10 mouse cellular contexts compared by ENCODE assay signal in the genomic region with DNA sequence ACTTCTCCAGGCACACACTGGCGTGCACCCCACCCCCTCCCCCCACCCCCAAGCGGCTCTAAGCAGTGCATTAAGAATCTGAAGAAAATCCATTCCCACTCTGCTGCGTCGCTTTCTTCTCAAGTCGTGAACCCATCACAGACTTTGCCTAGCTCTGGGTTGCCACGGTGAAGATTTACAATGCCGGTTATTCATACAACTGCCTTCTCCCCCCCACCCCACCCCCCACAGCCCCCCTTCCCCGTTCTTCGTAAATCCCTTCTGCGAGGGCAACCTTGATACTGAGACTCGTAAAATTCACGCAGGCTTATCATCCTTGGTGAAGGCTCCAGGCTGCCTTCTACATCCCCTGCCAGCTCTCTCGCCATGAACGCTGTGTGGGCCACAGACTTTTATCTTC.
A peak's percentile ranks its signal among the peaks of the same experiment; 100 is the strongest.
DNase-seq lines count a peak whose midpoint lies in the region; ATAC-seq and TF ChIP-seq lines count a peak whose summit lies in the region.
"Had no signal": no experiment of that assay in that cellular context is flagged by ENCODE, and none has a peak within 500 bp of the region (broad histone marks: within the 10 kb centered on the region; RNA-seq: fewer than 3 reads in every experiment).

No protein-coding gene starts in this region.

- no peak for TF ChIP-seq POLR2A in heart, adult 2 months (IDR thresholded peaks at IDR 0.05; ENCODE audit: insufficient read depth, low read depth, low read length)

- no peak for ATAC-seq in heart, embryonic 16.5 days (replicated peaks; ENCODE audit: extremely low read depth, insufficient read depth, low FRiP score)
- ATAC-seq in embryonic facial prominence, embryonic 14.5 days (ENCODE audit: low read depth) = peak; percentile 50; the same call in 1 of the 2 replicates
- peak; percentile 27; the same call in 1 of the 2 replicates for ATAC-seq in intestine, embryonic 16.5 days
- ATAC-seq in neural tube, embryonic 13.5 days (ENCODE audit: low read depth) = peak; percentile 69
- ATAC-seq in erythroid progenitor cell, adult 5-6 weeks (replicated peaks; ENCODE audit: low FRiP score, poor library complexity, severe bottlenecking) = no peak

- H3K9me3 ChIP-seq in heart, embryonic 16.5 days (replicated peaks; ENCODE audit: control insufficient read depth, low read length) = no peaks in the 10 kb centered on the region
- no peaks in the 10 kb centered on the region for H3K9me3 ChIP-seq in embryonic facial prominence, embryonic 14.5 days (ENCODE audit: control insufficient read depth, low read length)
- no peaks in the 10 kb centered on the region for H3K9me3 ChIP-seq in intestine, embryonic 16.5 days (ENCODE audit: control insufficient read depth, low read length)
- H3K9me3 ChIP-seq in neural tube, embryonic 13.5 days = no peaks in the 10 kb centered on the region
- H3K9me3 ChIP-seq: liver, embryonic 15.5 days had no signal

- no peaks in the 10 kb centered on the region for H3K27me3 ChIP-seq in heart, embryonic 16.5 days (ENCODE audit: control insufficient read depth, insufficient read depth, low read length)
- no peaks in the 10 kb centered on the region for H3K27me3 ChIP-seq in heart, adult 2 months (ENCODE audit: control insufficient read depth, insufficient read depth, low read length)
- no peaks in the 10 kb centered on the region for H3K27me3 ChIP-seq in embryonic facial prominence, embryonic 14.5 days (replicated peaks; ENCODE audit: control insufficient read depth, insufficient read depth, low read length)
- H3K27me3 ChIP-seq in intestine, embryonic 16.5 days (replicated peaks; ENCODE audit: control insufficient read depth, insufficient read depth, low read length) = no peaks in the 10 kb centered on the region
- H3K27me3 ChIP-seq in neural tube, embryonic 13.5 days = no peaks in the 10 kb centered on the region
- H3K27me3 ChIP-seq: CH12.LX; liver, embryonic 15.5 days had no signal

- H3K9ac ChIP-seq in heart, embryonic 16.5 days (ENCODE audit: low read length) = 0 out of 2 replicates have a peak overlapping the region, but pooled peaks have one; percentile 7
- H3K9ac ChIP-seq in heart, adult 2 months (ENCODE audit: low read depth, low read length) = no peak overlapping the region
- H3K9ac ChIP-seq in embryonic facial prominence, embryonic 14.5 days (ENCODE audit: low read depth, low read length) = no peak overlapping the region
- H3K9ac ChIP-seq in intestine, embryonic 16.5 days (ENCODE audit: low read depth, low read length) = no peak overlapping the region
- 0 out of 2 replicates have a peak overlapping the region, but pooled peaks have one; percentile 31 for H3K9ac ChIP-seq in neural tube, embryonic 13.5 days
- H3K9ac ChIP-seq: liver, embryonic 15.5 days had no signal

- TF ChIP-seq EP300 in heart, adult 2 months (IDR thresholded peaks at IDR 0.05; ENCODE audit: insufficient read depth, low read depth, low read length) = no peak

- H3K36me3 ChIP-seq in heart, embryonic 16.5 days (ENCODE audit: control insufficient read depth, insufficient read depth) = no peaks in the 10 kb centered on the region
- no peaks in the 10 kb centered on the region for H3K36me3 ChIP-seq in heart, adult 2 months (ENCODE audit: control insufficient read depth, insufficient read depth, low read length)
- H3K36me3 ChIP-seq in embryonic facial prominence, embryonic 14.5 days (ENCODE audit: control insufficient read depth, insufficient read depth, low read length) = no peaks in the 10 kb centered on the region
- no peaks in the 10 kb centered on the region for H3K36me3 ChIP-seq in intestine, embryonic 16.5 days (ENCODE audit: control insufficient read depth, insufficient read depth, low read length)
- H3K36me3 ChIP-seq in neural tube, embryonic 13.5 days = no peaks in the 10 kb centered on the region
- H3K36me3 ChIP-seq: liver, embryonic 15.5 days had no signal

- no peak for DNase-seq in heart, adult 2 months
- DNase-seq in embryonic facial prominence, embryonic 14.5 days (ENCODE audit: low spot score) = no peak
- DNase-seq in B cell, adult 2 months = no peak
- no peak for DNase-seq in gastrocnemius, postnatal 14 days

- no peaks in the 10 kb centered on the region for H3K4me1 ChIP-seq in heart, embryonic 16.5 days (ENCODE audit: control insufficient read depth, insufficient read depth, low read length)
- no peaks in the 10 kb centered on the region for H3K4me1 ChIP-seq in heart, adult 2 months (ENCODE audit: control insufficient read depth, insufficient read depth, low read length)
- no peaks in the 10 kb centered on the region; the same call in 1 of the 2 replicates for H3K4me1 ChIP-seq in embryonic facial prominence, embryonic 14.5 days (ENCODE audit: control insufficient read depth, insufficient read depth, low read length)
- peaks cover 8% of the 10 kb centered on the region; the same call in 1 of the 2 replicates for H3K4me1 ChIP-seq in intestine, embryonic 16.5 days (ENCODE audit: control insufficient read depth, insufficient read depth, low read length)
- peaks cover 36% of the 10 kb centered on the region for H3K4me1 ChIP-seq in neural tube, embryonic 13.5 days (replicated peaks)
- H3K4me1 ChIP-seq: liver, embryonic 15.5 days had no signal

- TF ChIP-seq CTCF in heart, adult 2 months (IDR thresholded peaks at IDR 0.05) = no peak

- H3K79me2 ChIP-seq in heart, adult 2 months (replicated peaks; ENCODE audit: control insufficient read depth, insufficient read depth, low read length) = no peaks in the 10 kb centered on the region

- no peak overlapping the region; the same call in 1 of the 2 replicates for H3K4me3 ChIP-seq in heart, embryonic 16.5 days (ENCODE audit: low read length)
- no peak overlapping the region for H3K4me3 ChIP-seq in heart, adult 2 months
- H3K4me3 ChIP-seq in embryonic facial prominence, embryonic 14.5 days (ENCODE audit: low read depth, low read length) = no peak overlapping the region
- no peak overlapping the region for H3K4me3 ChIP-seq in intestine, embryonic 16.5 days (ENCODE audit: low read length)
- peak overlapping the region; percentile 9; the same call in 1 of the 2 replicates for H3K4me3 ChIP-seq in neural tube, embryonic 13.5 days
- H3K4me3 ChIP-seq: liver, embryonic 15.5 days had no signal

- intact Hi-C loops in heart, adult 2 months (cut with DNase I) = no loop called here
- intact Hi-C loops in gastrocnemius, postnatal 14 days (cut with DNase I; ENCODE audit: low total_unique reads) = no loop called here

- H3K4me2 ChIP-seq in heart, embryonic 16.5 days (ENCODE audit: low read depth, low read length) = peak overlapping the region; percentile 49
- H3K4me2 ChIP-seq in embryonic facial prominence, embryonic 14.5 days (ENCODE audit: low read depth, low read length) = peak overlapping the region; percentile 40; the same call in 1 of the 2 replicates
- H3K4me2 ChIP-seq in intestine, embryonic 16.5 days (ENCODE audit: low read depth, low read length) = 0 out of 2 replicates have a peak overlapping the region, but pooled peaks have one; percentile 1
- H3K4me2 ChIP-seq in neural tube, embryonic 13.5 days = peak overlapping the region; percentile 46
- H3K4me2 ChIP-seq: liver, embryonic 15.5 days had no signal

- no peak overlapping the region for H3K27ac ChIP-seq in heart, embryonic 16.5 days (ENCODE audit: low read length)
- no peak overlapping the region for H3K27ac ChIP-seq in heart, adult 2 months
- H3K27ac ChIP-seq in embryonic facial prominence, embryonic 14.5 days (replicated peaks; ENCODE audit: low read depth, low read length) = no peak overlapping the region
- no peak overlapping the region for H3K27ac ChIP-seq in intestine, embryonic 16.5 days (ENCODE audit: low read length)
- H3K27ac ChIP-seq in neural tube, embryonic 13.5 days (replicated peaks) = peak overlapping the region; percentile 81
- H3K27ac ChIP-seq: liver, embryonic 15.5 days had no signal

- WGBS in heart, embryonic 16.5 days = 17% methylated on average over 14 of the region's 14 CpGs
- WGBS in heart, adult 2 months = 21% methylated on average over 14 of the region's 14 CpGs
- WGBS in embryonic facial prominence, embryonic 14.5 days = 14% methylated on average over 14 of the region's 14 CpGs
- WGBS in intestine, embryonic 16.5 days = 14% methylated on average over 14 of the region's 14 CpGs
- 2% methylated on average over 14 of the region's 14 CpGs for WGBS in neural tube, embryonic 13.5 days

Comparison
In these comparisons a context has a peak if more than half of its experiments do, and no peak if none do; other contexts are left out.
1. H3K9ac ChIP-seq: peak in heart, embryonic 16.5 days (single experiment) and neural tube, embryonic 13.5 days (single experiment); none in heart, adult 2 months (single experiment), embryonic facial prominence, embryonic 14.5 days (single experiment) and intestine, embryonic 16.5 days (single experiment).
2. ATAC-seq: peak in embryonic facial prominence, embryonic 14.5 days (single experiment), intestine, embryonic 16.5 days (single experiment) and neural tube, embryonic 13.5 days (single experiment); none in heart, embryonic 16.5 days (single experiment) and erythroid progenitor cell, adult 5-6 weeks (single experiment).
3. Peak in every context shown above with its lines, with median percentiles within 50 percentile points of each other: H3K4me2 ChIP-seq.